Mouse (Mus musculus): Measurements from ENCODE around the gene Cbx7.

DNA sequence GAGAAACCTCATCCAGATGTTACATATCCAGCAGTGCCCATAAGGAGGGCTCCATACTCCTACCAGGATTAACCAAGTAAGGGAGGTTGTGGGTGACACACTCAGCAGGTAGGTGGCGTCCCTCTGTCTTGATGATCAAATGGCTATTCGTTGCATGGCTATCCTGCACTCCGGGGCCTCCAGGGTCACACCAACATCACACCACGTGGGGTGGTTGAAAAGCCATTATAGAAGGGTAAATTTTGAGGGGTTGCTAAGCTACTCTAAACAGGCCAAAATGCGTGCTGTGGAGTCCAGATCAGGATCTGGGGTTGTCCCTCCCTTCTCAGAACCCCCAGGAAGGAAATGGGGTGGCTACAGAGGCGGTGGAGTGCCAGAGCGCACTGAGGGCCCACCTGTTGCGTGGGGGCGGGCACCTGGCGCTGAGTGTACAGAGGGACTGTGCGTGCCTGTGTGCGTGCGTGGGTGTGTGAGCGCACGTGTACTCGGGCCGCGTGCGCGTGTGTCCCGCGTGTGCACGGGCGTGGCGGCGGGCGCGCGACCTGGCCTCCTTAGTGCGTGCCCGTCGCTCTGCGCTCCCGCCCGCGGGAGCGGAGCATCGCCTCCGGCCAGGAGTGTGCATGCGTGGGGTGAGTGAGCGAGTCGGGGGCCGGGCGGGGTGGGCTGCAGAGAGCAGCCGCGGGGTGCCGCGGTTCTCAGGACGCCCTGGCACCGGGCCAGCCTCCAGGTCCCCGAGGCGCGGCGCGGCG lies 41.0 kb upstream of the Cbx7 start:
- TF ChIP-seq CTCF (IDR thresholded peaks at IDR 0.05; ENCODE audit: insufficient read depth, low read length) (no peak), POLR2A (IDR thresholded peaks at IDR 0.05; ENCODE audit: borderline replicate concordance, extremely low read depth, low read depth, low read length) (0 out of 2 replicates have a peak, but pooled peaks have one; percentile 6)
